Mouse (Mus musculus): ENCODE measurements at regions not wholly inside any gene's neighbourhood (a gene's known extent, or its start where the extent isn't known, plus 50 kb on each side); places are given as distances from the start of the nearest gene placed in this dataset.

DNA sequence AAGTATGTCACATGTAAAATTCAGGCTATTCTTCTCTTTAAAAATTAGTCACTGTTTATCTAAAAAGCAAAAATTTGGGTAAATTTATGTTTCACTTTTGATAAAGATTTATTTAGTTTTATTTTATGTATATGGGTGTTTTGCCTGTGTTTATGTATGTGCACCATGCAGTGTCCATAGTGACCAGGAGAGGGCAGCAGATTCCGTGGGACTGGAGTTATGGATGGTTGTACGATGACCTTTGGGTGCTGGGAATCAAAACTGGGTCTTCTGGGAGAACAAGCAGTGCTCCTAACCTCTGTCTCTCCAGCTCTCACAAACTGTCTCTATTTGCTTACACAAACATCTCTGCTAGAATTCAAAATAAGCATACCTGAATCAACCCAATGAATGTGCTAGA is 146.4 kb upstream of the Habp2 start:
- TF ChIP-seq CTCF (IDR thresholded peaks at IDR 0.05; ENCODE audit: low read depth) (peak; percentile 37), EP300 (optimal IDR thresholded peaks at IDR 0.05) (no peak)

Data from stomach, postnatal 0 days (tissue).